Mouse (Mus musculus) bone marrow, adult 2 months (tissue): ENCODE measurements around the gene Trabd2b.

Experiments used
- CTCF ChIP-seq: fragments of 200-500 bp; IDR thresholded peaks from 2 replicates; pipeline ENCODE4 v1.5.1; 2011; ENCODE audit warnings: low read length, control low read depth; ENCODE audit not compliant: control insufficient read depth, insufficient read depth
- POLR2A ChIP-seq: fragments of 200-500 bp; IDR thresholded peaks from 2 replicates; pipeline ENCODE4 v1.6.1; 2011; ENCODE audit warnings: low read depth, mild to moderate bottlenecking, control low read depth, low read length, borderline replicate concordance; ENCODE audit not compliant: control insufficient read depth

DNA sequence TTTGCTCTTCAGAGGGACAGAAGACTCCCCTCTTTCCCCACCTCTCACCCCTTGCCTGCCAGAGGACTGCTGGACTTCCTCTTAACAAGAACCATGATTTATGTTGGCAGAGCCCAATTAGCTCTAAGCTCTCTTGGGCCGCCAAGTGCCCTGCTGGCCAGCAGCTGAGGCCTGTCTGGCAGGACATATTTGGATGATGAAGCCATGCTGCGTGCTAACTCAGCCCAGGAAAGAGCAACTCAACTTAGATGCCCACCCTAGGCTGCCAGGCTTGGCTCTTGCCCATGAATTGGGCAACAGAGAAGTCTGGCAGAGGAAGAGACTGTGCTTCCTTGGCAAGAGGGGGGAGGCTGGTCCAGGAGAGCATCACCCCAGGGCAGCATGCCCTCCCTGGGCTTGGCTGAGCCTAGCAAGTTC, 20.1 kb upstream of the Trabd2b start:
- TF ChIP-seq CTCF, result no peak
- TF ChIP-seq POLR2A, result no peak
